25 mouse cellular contexts compared by ENCODE assay signal in genomic region chr6:34640226-34640625, GRCm38 (mm10). TPM values are rescaled to one million over a fixed set of nuclear protein-coding genes. Genes with fewer than 3 reads are reported as not detected.
DNase-seq lines count a peak whose midpoint lies in the region; ATAC-seq and TF ChIP-seq lines count a peak whose summit lies in the region.
"Had no signal": no experiment of that assay in that cellular context is flagged by ENCODE, and none has a peak within 500 bp of the region (broad histone marks: within the 10 kb centered on the region; RNA-seq: fewer than 3 reads in every experiment).

No protein-coding gene starts in this region.

- no peaks in the 10 kb centered on the region for H3K36me3 ChIP-seq in lung, embryonic 14.5 days (ENCODE audit: insufficient read depth)
- H3K36me3 ChIP-seq in lung, postnatal 0 days (ENCODE audit: insufficient read depth, low read length): no peaks in the 10 kb centered on the region
- H3K36me3 ChIP-seq in stomach, embryonic 14.5 days (ENCODE audit: control insufficient read depth, insufficient read depth, low read length): no peaks in the 10 kb centered on the region; the same call in 1 of the 2 replicates
- no peaks in the 10 kb centered on the region for H3K36me3 ChIP-seq in midbrain, embryonic 14.5 days (ENCODE audit: control insufficient read depth, insufficient read depth, low read length)
- H3K36me3 ChIP-seq: embryonic facial prominence, embryonic 15.5 days; forebrain, embryonic 15.5 days; hindbrain, embryonic 10.5 days; limb, embryonic 13.5 days; liver, embryonic 15.5 days had no signal

- no peak for TF ChIP-seq EP300 in lung, postnatal 0 days (IDR thresholded peaks at IDR 0.05)

- H3K27me3 ChIP-seq in lung, embryonic 14.5 days (ENCODE audit: insufficient read depth, low read length): no peaks in the 10 kb centered on the region
- no peaks in the 10 kb centered on the region for H3K27me3 ChIP-seq in lung, postnatal 0 days (replicated peaks; ENCODE audit: insufficient read depth, low read length)
- no peaks in the 10 kb centered on the region for H3K27me3 ChIP-seq in stomach, embryonic 14.5 days (ENCODE audit: control insufficient read depth, insufficient read depth, low read length)
- no peaks in the 10 kb centered on the region for H3K27me3 ChIP-seq in midbrain, embryonic 14.5 days (ENCODE audit: control insufficient read depth, insufficient read depth, low read length)
- H3K27me3 ChIP-seq: embryonic facial prominence, embryonic 15.5 days; forebrain, embryonic 15.5 days; heart, embryonic 12.5 days; limb, embryonic 13.5 days; liver, embryonic 15.5 days had no signal

- no peak overlapping the region for H3K9ac ChIP-seq in lung, embryonic 14.5 days
- no peak overlapping the region for H3K9ac ChIP-seq in lung, postnatal 0 days (replicated peaks; ENCODE audit: low read depth)
- no peak overlapping the region for H3K9ac ChIP-seq in stomach, embryonic 14.5 days (replicated peaks; ENCODE audit: low read depth, low read length)
- H3K9ac ChIP-seq in midbrain, embryonic 14.5 days (replicated peaks; ENCODE audit: low read length): no peak overlapping the region
- H3K9ac ChIP-seq: embryonic facial prominence, embryonic 15.5 days; forebrain, embryonic 15.5 days; heart, embryonic 12.5 days; limb, embryonic 13.5 days; liver, embryonic 15.5 days had no signal

- DNase-seq in embryo, embryonic 10.5 days (ENCODE audit: low spot score): peak; percentile 48
- no peak for DNase-seq in embryo, embryonic 11 days
- DNase-seq in lung, embryonic 14.5 days: no peak
- no peak for DNase-seq in lung, postnatal 0 days (ENCODE audit: low spot score)
- no peak for DNase-seq in midbrain, embryonic 14.5 days
- no peak for DNase-seq in cerebellum, adult 18-20 months
- DNase-seq: adrenal gland, postnatal 25 days; cerebellum, adult 9-11 months; gastrocnemius, postnatal 10 days; heart, postnatal 10 days; kidney, postnatal 36 days; layer of hippocampus, postnatal 36 days; lung, postnatal 10 days; spleen, adult 18-20 months; thymus, adult 18-20 months; thymus, postnatal 36 days had no signal

- TF ChIP-seq CTCF in lung, embryonic 14.5 days (IDR thresholded peaks at IDR 0.05; ENCODE audit: low read depth): no peak
- TF ChIP-seq CTCF in lung, postnatal 0 days (IDR thresholded peaks at IDR 0.05): no peak

- H3K4me3 ChIP-seq in lung, embryonic 14.5 days (ENCODE audit: low read depth, low read length): no peak overlapping the region
- H3K4me3 ChIP-seq in lung, postnatal 0 days (ENCODE audit: low read depth, low read length): no peak overlapping the region
- no peak overlapping the region for H3K4me3 ChIP-seq in stomach, embryonic 14.5 days (ENCODE audit: low read depth, low read length)
- no peak overlapping the region for H3K4me3 ChIP-seq in midbrain, embryonic 14.5 days (replicated peaks; ENCODE audit: low read depth, low read length)
- H3K4me3 ChIP-seq: embryonic facial prominence, embryonic 15.5 days; forebrain, embryonic 15.5 days; heart, embryonic 12.5 days; hindbrain, embryonic 10.5 days; limb, embryonic 13.5 days; liver, embryonic 15.5 days had no signal

- WGBS in lung, embryonic 14.5 days: 61% methylated on average over 9 of the region's 9 CpGs
- 75% methylated on average over 9 of the region's 9 CpGs for WGBS in lung, postnatal 0 days
- 34% methylated on average over 9 of the region's 9 CpGs for WGBS in stomach, embryonic 14.5 days
- WGBS in midbrain, embryonic 14.5 days: 87% methylated on average over 9 of the region's 9 CpGs

- H3K4me1 ChIP-seq in lung, embryonic 14.5 days (ENCODE audit: insufficient read depth): peaks cover 21% of the 10 kb centered on the region
- no peaks in the 10 kb centered on the region; the same call in 1 of the 2 replicates for H3K4me1 ChIP-seq in lung, postnatal 0 days (ENCODE audit: insufficient read depth, low read depth, low read length)
- H3K4me1 ChIP-seq in stomach, embryonic 14.5 days (ENCODE audit: control insufficient read depth, insufficient read depth, low read length): peaks cover 28% of the 10 kb centered on the region
- H3K4me1 ChIP-seq in midbrain, embryonic 14.5 days (ENCODE audit: control insufficient read depth, insufficient read depth, low read length): no peaks in the 10 kb centered on the region
- H3K4me1 ChIP-seq: liver, embryonic 15.5 days had no signal

- no peaks in the 10 kb centered on the region for H3K9me3 ChIP-seq in lung, embryonic 14.5 days (ENCODE audit: low read depth, low read length)
- H3K9me3 ChIP-seq in lung, postnatal 0 days (ENCODE audit: low read length): no peaks in the 10 kb centered on the region
- no peaks in the 10 kb centered on the region for H3K9me3 ChIP-seq in stomach, embryonic 14.5 days (ENCODE audit: control insufficient read depth, low read depth, low read length)
- no peaks in the 10 kb centered on the region for H3K9me3 ChIP-seq in midbrain, embryonic 14.5 days (ENCODE audit: control insufficient read depth, low read length)
- H3K9me3 ChIP-seq: embryonic facial prominence, embryonic 15.5 days; forebrain, embryonic 15.5 days; heart, embryonic 12.5 days; hindbrain, embryonic 10.5 days; limb, embryonic 13.5 days; liver, embryonic 15.5 days had no signal

- H3K27ac ChIP-seq in lung, embryonic 14.5 days (ENCODE audit: low read depth): peak overlapping the region; percentile 18; the same call in 1 of the 2 replicates
- no peak overlapping the region for H3K27ac ChIP-seq in lung, postnatal 0 days (ENCODE audit: low read length)
- peak overlapping the region; percentile 77; the same call in 1 of the 2 replicates for H3K27ac ChIP-seq in stomach, embryonic 14.5 days (ENCODE audit: low read length)
- H3K27ac ChIP-seq in midbrain, embryonic 14.5 days (replicated peaks; ENCODE audit: low read depth, low read length): no peak overlapping the region
- H3K27ac ChIP-seq: embryonic facial prominence, embryonic 15.5 days; forebrain, embryonic 15.5 days; hindbrain, embryonic 10.5 days; hindbrain, postnatal 0 days; limb, embryonic 13.5 days; liver, embryonic 15.5 days had no signal

- ATAC-seq in lung, embryonic 14.5 days (ENCODE audit: insufficient read depth): no peak
- ATAC-seq in lung, postnatal 0 days: no peak
- no peak for ATAC-seq in stomach, embryonic 14.5 days (ENCODE audit: insufficient number of reproducible peaks, insufficient read depth, low FRiP score, low read depth)
- no peak for ATAC-seq in midbrain, embryonic 14.5 days (ENCODE audit: low FRiP score, low TSS enrichment)
- ATAC-seq: forebrain, embryonic 15.5 days; hindbrain, postnatal 0 days had no signal

- no peak overlapping the region for H3K4me2 ChIP-seq in lung, embryonic 14.5 days
- no peak overlapping the region for H3K4me2 ChIP-seq in lung, postnatal 0 days (replicated peaks; ENCODE audit: low read depth, low read length)
- no peak overlapping the region for H3K4me2 ChIP-seq in stomach, embryonic 14.5 days (replicated peaks; ENCODE audit: low read depth, low read length)
- H3K4me2 ChIP-seq in midbrain, embryonic 14.5 days (ENCODE audit: low read length): no peak overlapping the region
- H3K4me2 ChIP-seq: embryonic facial prominence, embryonic 15.5 days; forebrain, embryonic 15.5 days; heart, embryonic 12.5 days; limb, embryonic 13.5 days; liver, embryonic 15.5 days; midbrain, embryonic 11.5 days had no signal

RNA-seq across cellular contexts. Expression of gene Cald1, which starts 41.9 kb away (rescaled TPM):
- 283 and 297 TPM in 2 replicates for polyA plus RNA-seq in lung, embryonic 14.5 days (2014; fragmentation: Nextera tagmentation; extraction: Ambion mirVana)
- 249 and 273 TPM in 2 replicates for polyA plus RNA-seq in lung, postnatal 0 days (2015; fragmentation: Nextera tagmentation; extraction: Ambion mirVana)
- polyA plus RNA-seq in stomach, embryonic 14.5 days (2014; fragmentation: Nextera tagmentation; extraction: Ambion mirVana): 366 and 368 TPM in 2 replicates
- 26.9 and 50.0 TPM in 2 replicates for polyA plus RNA-seq in midbrain, embryonic 14.5 days (2014; fragmentation: Nextera tagmentation; extraction: Ambion mirVana)

Comparison
In these comparisons a context has a peak if more than half of its experiments do, and no peak if none do; other contexts are left out.
1. H3K27ac ChIP-seq: peak in lung, embryonic 14.5 days (single experiment) and stomach, embryonic 14.5 days (single experiment); none in lung, postnatal 0 days (single experiment) and midbrain, embryonic 14.5 days (single experiment).